Mouse (Mus musculus): ENCODE results near the gene Nrcam.

The Nrcam gene

DNA sequence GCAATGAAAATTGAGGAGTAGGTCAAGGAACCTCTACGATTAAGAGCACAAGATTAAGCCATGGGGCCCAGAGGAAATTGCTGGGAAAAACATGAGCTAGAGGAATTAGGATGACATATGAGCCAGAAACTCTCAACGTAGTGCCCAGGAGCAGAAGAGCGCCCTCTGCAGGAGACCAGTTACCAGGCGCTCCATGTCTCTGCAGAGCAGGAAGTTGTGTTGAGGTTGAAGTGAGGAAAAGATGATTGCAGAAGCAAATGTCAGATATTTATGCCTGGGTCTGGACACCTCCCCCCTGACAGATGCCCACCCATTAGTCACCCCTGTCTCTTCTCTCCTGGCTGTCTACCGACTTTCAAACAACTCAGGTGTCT, 274.3 kb downstream of the Nrcam start:
- no peak for DNase-seq (ENCODE audit: low spot score in 2 of 2)

- no peak for DNase-seq (ENCODE audit: low spot score in 2 of 2)
Measured at GRCm38 (mm10) chr12:44617001-44617421, 288.3 kb downstream of the Nrcam start.

DNA sequence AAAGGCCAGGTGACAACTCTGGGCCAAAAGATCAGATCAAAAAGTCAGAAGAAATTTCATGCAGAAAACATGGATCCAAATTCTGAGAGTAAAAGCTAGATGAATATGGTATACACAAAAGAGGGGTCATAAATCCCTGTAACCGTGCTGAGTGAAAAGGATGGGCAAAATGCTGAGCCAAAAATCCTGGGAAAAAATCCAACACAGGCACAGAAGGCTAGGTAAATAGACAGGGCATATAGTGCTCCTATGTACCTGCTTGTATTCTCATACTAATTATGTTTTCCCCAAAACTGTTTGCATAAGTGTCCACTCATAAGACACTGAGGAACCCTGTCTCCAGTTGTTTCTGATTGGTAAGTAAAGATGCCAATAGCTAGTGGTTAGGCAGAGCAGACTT, 288.8 kb downstream of the Nrcam start:
- DNase-seq (ENCODE audit: low spot score in 2 of 2): no peak

- DNase-seq (ENCODE audit: low spot score in 2 of 2): no peak
Measured at GRCm38 (mm10) chr12:44639341-44639921, 310.7 kb downstream of the Nrcam start.

DNA sequence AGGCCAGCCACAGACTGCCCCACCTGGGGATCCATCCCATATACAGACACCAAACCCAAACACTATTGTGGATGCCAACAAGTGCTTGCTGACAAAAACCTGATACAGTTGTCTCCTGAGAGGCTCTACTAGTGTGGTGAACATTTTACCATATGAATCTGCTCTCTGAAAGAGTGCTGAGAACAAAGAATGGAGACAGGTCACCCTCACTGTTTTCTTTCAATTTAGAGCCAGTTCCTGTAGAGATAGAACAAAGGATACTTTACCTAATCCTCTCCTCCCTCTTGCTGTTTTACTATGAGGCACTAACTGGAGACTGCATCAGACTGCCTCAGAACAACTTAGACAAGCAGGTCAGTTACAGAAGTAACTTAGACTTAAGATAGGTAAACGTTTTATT, 311.9 kb downstream of the Nrcam start:
- DNase-seq (ENCODE audit: low spot score in 2 of 2): no peak
